Mouse (Mus musculus) heart, postnatal 0 days (tissue): ENCODE results near the gene Rab11b.

ENCODE experiments used
- CTCF ChIP-seq: IDR thresholded peaks from 2 replicates; pipeline ENCODE4 v1.5.1; 2016; ENCODE audit warnings: antibody characterized with exemption, control low read depth, low read depth
- EP300 ChIP-seq: IDR thresholded peaks from 2 replicates; pipeline ENCODE4 v1.6.1; 2016; ENCODE audit warnings: antibody characterized with exemption, low read depth

DNA sequence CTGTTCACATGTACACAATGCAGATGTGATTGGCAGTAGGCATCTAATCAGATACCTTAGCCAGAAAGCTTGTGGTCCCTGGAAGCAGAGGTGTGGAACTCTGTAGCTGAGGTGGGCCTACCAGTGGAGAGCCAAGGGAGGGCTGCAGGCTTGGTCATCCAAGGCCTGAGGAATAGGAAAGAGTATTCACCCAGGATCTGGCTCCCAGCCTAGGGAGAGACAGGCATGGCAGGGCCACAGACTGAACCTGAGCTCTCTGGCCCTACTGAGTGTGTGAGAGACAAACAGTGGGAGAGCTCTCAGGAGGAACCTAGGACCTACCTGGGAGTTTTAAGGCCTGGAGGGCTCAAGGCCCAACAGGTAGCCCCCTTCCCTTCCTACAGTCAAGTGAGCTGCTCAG, 9.1 kb downstream of the Rab11b start:
- no peak for TF ChIP-seq CTCF
- no peak for TF ChIP-seq EP300
